Mouse (Mus musculus): ENCODE data around the gene Fbxw8. TPM values are rescaled to one million over a fixed set of nuclear protein-coding genes. Genes with fewer than 3 reads are reported as not detected.
A peak's percentile ranks its signal among the peaks of the same experiment; 100 is the strongest.

Gene Fbxw8
- polyA plus RNA-seq, 1 experiment from 2014 or later: 41.4 TPM

DNA sequence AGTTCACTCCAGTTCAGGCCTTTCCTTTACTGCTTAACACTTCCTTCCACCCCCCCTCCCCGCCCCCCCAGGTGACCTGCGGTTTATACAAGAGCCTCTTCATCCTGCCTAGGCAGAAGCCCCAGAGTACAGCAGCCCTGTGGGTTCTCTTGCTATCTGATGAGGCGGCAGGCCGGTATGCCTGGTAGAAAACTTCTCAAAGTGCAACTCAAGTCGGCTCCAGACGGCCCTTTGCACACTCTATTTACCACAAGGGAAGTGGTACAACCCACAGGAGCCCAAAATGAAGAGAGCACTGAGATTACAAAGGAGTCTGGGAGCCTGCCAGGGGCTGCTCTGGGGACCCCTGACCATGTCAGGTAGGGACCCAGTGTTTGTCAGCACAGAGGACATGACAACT lies 73.3 kb downstream of the Fbxw8 start:
- Histone ChIP-seq H3K9ac (replicated peaks) (no peak overlapping the region), H3K4me2 (replicated peaks) (no peak overlapping the region), H3K9me3 (no peaks in the 10 kb centered on the region), H3K4me3 (no peak overlapping the region), H3K27me3 (no peaks in the 10 kb centered on the region), H3K36me3 (peaks cover 5% of the 10 kb centered on the region; the same call in 1 of the 2 replicates), H3K27ac (replicated peaks) (no peak overlapping the region), H3K4me1 (peaks cover 86% of the 10 kb centered on the region)
- WGBS: 65% methylated on average over 6 of the region's 6 CpGs
- no peak for ATAC-seq (ENCODE audit: low FRiP score, low read depth)

DNA sequence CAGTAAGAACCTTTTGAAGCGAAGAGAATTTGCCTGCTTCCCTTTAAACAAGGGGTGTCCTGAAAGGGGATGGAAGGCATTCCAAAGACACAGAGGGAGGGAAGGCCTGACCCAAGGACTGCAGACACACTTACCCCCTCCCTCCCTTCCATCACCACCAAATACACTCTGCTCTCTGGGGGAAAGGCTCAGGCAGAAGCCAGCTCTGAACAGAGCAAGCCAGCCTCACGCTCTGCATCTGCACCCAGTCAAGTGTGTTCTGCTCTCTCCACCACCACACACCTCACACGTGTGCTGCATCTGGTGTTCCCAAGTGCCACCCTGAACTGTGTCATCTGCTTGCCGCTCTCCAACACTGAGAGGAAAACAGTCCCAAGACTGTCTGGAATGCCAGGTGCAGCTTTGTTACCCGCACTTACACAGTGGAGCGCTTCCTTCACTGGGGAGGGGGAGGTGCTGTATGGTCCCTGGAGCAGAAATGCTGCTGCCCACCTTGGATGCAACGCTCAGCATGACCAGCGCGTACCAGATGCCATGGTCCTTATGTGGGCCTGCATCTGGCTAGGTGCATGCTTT lies 73.8 kb downstream of the Fbxw8 start:
- H3K27me3 ChIP-seq: no peaks in the 10 kb centered on the region
- no peaks in the 10 kb centered on the region for H3K9me3 ChIP-seq
- H3K27ac ChIP-seq (replicated peaks): peak overlapping the region; percentile 75; the same call in 1 of the 2 replicates
- 82% methylated on average over 9 of the region's 9 CpGs for WGBS
- H3K36me3 ChIP-seq: peaks cover 10% of the 10 kb centered on the region
- H3K4me2 ChIP-seq (replicated peaks): no peak overlapping the region
- H3K4me3 ChIP-seq: no peak overlapping the region
- peaks cover 84% of the 10 kb centered on the region for H3K4me1 ChIP-seq
- H3K9ac ChIP-seq (replicated peaks): no peak overlapping the region
- ATAC-seq (ENCODE audit: low FRiP score, low read depth): no peak

DNA sequence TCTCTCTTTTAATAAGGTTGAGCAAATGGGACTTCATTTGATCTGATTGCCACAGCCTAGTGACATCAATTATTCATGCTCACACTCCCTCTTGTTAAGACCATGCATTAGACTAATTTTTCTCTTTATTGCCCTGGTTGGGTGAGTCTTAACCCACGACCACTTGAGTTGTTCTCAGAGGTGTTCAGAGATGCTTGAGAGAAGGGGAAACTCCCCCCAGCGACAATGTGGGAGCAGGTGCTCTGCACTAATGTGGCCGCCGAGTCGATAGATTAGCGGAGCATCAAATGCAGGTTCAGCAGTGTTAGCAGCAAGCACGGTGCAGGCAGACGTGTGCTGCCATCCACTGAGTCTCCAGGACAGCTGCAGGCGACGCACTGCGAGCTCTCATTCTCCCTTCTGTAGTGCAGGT lies 75.4 kb downstream of the Fbxw8 start:
- peak overlapping the region; percentile 75 for H3K27ac ChIP-seq (replicated peaks)
- peak overlapping the region; percentile 5 for H3K4me2 ChIP-seq (replicated peaks)
- no peaks in the 10 kb centered on the region for H3K9me3 ChIP-seq
- H3K4me1 ChIP-seq: peaks cover 77% of the 10 kb centered on the region
- no peaks in the 10 kb centered on the region for H3K27me3 ChIP-seq
- H3K9ac ChIP-seq (replicated peaks): no peak overlapping the region
- WGBS: 24% methylated on average over 11 of the region's 11 CpGs
- ATAC-seq (ENCODE audit: low FRiP score, low read depth): peak; percentile 82
- H3K36me3 ChIP-seq: peaks cover 25% of the 10 kb centered on the region
- no peak overlapping the region for H3K4me3 ChIP-seq

DNA sequence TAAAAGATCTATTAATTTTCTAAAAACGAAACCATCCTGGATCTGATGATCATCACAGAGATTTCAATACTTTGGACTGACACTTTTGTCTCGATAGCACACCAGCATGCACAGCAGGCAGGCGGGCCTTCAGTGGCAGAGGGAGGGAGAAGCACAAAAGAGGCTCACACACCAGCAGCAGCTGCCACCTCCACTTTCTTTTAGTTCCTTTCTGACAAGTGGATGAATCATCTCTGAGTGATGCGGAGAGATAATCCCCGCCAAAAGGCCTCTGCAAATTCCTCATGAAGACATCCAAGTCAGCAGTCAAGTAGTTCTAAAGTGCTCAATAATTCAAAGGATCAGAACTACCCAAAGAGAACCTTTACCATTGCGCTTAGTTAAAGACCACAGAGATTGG lies 75.9 kb downstream of the Fbxw8 start:
- H3K4me3 ChIP-seq: no peak overlapping the region
- WGBS: 28% methylated on average over 6 of the region's 6 CpGs
- H3K27me3 ChIP-seq: no peaks in the 10 kb centered on the region
- no peak overlapping the region for H3K9ac ChIP-seq (replicated peaks)
- peaks cover 30% of the 10 kb centered on the region for H3K36me3 ChIP-seq
- H3K9me3 ChIP-seq: no peaks in the 10 kb centered on the region
- ATAC-seq (ENCODE audit: low FRiP score, low read depth): no peak; the same call in 1 of the 2 replicates
- peak overlapping the region; percentile 75 for H3K27ac ChIP-seq (replicated peaks)
- H3K4me2 ChIP-seq (replicated peaks): peak overlapping the region; percentile 5
- peaks cover 73% of the 10 kb centered on the region for H3K4me1 ChIP-seq

DNA sequence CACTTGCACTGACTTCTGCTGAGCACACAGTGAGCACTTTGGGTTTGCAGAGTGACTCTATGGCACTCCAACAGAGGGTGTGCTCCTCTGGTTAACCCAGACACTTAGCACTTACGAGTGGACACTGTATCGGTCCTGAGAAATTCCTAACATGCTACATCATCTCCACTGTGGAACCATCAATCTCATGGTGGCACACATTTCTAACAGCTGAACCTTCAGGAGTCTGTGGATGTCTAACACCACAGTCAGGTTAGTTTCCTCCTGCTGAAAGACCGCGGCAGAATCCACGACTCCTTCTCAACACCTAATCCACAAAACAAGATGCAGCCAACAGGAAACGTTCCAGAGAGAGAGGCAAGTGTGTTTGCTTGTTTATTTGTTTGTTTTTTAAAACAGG lies 76.7 kb downstream of the Fbxw8 start:
- Histone ChIP-seq H3K9ac (replicated peaks) (no peak overlapping the region), H3K9me3 (no peaks in the 10 kb centered on the region), H3K4me1 (peaks cover 66% of the 10 kb centered on the region), H3K27ac (replicated peaks) (peak overlapping the region; percentile 75), H3K36me3 (peaks cover 37% of the 10 kb centered on the region), H3K27me3 (no peaks in the 10 kb centered on the region), H3K4me3 (no peak overlapping the region), H3K4me2 (replicated peaks) (no peak overlapping the region)
- no peak for ATAC-seq (ENCODE audit: low FRiP score, low read depth)
- 88% methylated on average over 6 of the region's 6 CpGs for WGBS

DNA sequence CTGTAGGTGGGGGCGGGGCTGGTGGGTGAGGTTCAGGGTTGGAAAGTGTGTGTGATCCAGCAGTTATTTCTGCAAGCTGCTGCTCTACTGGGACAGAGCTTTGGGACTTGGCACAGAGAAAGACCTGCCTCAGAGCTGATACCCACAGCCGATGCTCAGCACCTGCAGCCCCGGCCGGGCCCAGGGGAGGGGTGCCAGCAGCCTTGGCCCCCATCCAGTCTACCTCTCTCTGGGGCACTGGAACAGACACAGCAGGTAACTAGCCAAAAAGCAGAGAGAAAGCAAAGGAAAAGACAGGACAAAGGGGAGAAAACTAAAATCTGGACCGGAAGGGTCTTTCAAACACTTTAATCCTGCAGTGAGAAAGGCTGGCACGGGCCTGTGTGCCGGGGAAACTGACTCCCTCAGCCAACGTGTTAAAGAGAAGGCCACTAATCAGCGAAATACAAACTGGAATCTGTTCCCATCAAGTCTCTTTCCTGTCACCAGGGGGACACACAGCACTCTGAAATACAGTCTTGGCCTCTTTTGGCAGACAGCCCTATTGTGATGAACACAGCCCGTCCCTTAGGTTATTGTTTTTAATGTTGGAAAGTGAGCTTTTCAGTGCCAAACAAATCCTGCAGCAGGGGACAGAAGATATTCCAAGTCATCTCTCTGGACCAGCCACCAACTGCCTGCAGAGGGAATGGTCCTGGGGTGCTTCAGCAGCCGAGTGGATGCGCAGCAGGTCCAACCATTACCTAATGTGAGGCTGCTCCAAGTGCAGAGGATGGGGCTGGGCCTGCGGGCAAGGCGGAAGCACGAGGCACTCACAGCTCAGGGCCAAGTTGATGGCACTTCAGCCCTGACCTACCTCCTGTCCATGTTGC lies 78.3 kb downstream of the Fbxw8 start:
- peak overlapping the region; percentile 11; the same call in 1 of the 2 replicates for H3K27ac ChIP-seq (replicated peaks)

DNA sequence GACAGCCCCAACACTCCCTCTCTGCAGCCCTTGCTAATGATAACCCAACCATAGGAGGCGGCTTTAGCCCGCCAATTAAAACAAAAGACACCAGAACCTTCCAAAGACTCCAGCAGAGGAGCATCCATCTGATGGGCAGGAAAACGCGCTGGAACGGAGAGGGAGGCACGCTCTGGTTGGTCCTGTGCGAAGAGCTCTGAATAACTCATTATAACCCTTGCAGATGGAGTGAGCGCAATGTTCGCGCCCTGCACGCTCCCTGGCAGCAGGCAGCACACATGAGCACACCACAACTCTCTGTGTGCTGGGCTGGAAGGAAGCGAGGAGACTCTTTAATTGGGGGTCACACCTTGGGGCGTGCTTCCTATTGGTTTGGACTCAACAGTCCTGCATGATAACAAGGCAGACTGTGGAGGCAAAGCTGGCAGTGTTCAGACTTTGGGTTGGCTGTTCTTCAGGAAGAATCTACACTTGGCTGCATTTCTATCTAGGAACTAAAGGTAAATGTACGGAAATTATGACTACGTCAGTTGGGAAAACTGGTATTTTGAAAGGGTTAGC lies 82.0 kb downstream of the Fbxw8 start:
- Histone ChIP-seq H3K36me3 (peaks cover 58% of the 10 kb centered on the region), H3K27ac (replicated peaks) (peak overlapping the region; percentile 31; the same call in 1 of the 2 replicates), H3K9me3 (no peaks in the 10 kb centered on the region), H3K9ac (replicated peaks) (no peak overlapping the region), H3K4me3 (no peak overlapping the region), H3K4me2 (replicated peaks) (no peak overlapping the region), H3K27me3 (no peaks in the 10 kb centered on the region), H3K4me1 (peaks cover 23% of the 10 kb centered on the region)
- 81% methylated on average over 15 of the region's 15 CpGs for WGBS
- ATAC-seq (ENCODE audit: low FRiP score, low read depth): 0 out of 2 replicates have a peak, but pooled peaks have one; percentile 35

More for the DNA sequence above, 78.3 kb downstream of the Fbxw8 start:
- no peak for ATAC-seq (ENCODE audit: low FRiP score, low read depth)
- WGBS: 87% methylated on average over 15 of the region's 15 CpGs
- Histone ChIP-seq H3K27me3 (no peaks in the 10 kb centered on the region), H3K9ac (replicated peaks) (no peak overlapping the region; the same call in 1 of the 2 replicates), H3K4me1 (peaks cover 56% of the 10 kb centered on the region), H3K9me3 (no peaks in the 10 kb centered on the region), H3K4me2 (replicated peaks) (no peak overlapping the region), H3K36me3 (peaks cover 37% of the 10 kb centered on the region), H3K4me3 (no peak overlapping the region)

DNA sequence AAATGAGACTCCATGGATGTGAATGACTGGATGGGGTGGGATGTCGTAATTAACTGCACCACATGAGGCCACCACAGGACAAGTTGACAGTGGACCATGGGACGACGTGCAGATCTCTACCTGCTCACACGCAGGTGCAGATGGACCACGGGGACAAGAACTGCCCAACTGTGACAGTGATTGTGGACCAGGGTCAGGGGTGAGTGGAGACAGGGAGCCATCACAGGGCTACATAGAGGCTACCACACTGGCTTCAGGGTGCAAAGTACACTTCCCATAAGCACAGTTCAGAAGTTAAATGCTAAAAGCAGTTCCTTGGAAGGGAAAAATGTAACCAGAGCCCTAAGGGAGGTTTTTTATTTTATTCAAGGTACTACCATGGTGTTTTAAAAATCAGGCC lies 83.5 kb downstream of the Fbxw8 start:
- ATAC-seq (ENCODE audit: low FRiP score, low read depth): no peak
- Histone ChIP-seq H3K9ac (replicated peaks) (no peak overlapping the region), H3K4me3 (no peak overlapping the region), H3K36me3 (peaks cover 63% of the 10 kb centered on the region), H3K9me3 (no peaks in the 10 kb centered on the region), H3K4me1 (peaks cover 19% of the 10 kb centered on the region), H3K27ac (replicated peaks) (no peak overlapping the region), H3K27me3 (no peaks in the 10 kb centered on the region), H3K4me2 (replicated peaks) (no peak overlapping the region)
- 86% methylated on average over 5 of the region's 5 CpGs for WGBS

DNA sequence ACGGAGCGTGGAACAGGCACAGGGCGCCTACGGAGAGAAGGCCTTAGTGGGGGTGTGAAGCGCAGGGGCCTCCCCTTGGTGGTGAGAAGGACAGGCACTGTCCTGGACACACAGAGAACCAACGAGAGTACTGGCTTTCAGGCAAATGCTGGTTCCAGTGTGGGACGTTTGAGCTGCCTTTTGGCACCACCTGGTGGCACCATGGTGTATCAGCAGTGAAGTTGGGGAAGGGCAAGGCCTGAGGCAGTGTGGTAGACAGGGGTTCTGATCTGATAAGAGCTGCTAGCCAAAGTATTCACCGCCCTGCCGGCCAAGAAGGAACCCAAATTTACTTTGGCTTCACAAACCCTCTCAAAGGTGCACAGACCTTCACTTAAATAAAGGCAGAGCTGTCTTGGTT lies 85.9 kb downstream of the Fbxw8 start:
- no peak overlapping the region for H3K4me3 ChIP-seq
- H3K9me3 ChIP-seq: no peaks in the 10 kb centered on the region
- peaks cover 45% of the 10 kb centered on the region for H3K36me3 ChIP-seq
- peaks cover 27% of the 10 kb centered on the region for H3K4me1 ChIP-seq
- H3K27me3 ChIP-seq: no peaks in the 10 kb centered on the region
- no peak overlapping the region for H3K27ac ChIP-seq (replicated peaks)
- 44% methylated on average over 9 of the region's 9 CpGs for WGBS
- H3K4me2 ChIP-seq (replicated peaks): no peak overlapping the region
- H3K9ac ChIP-seq (replicated peaks): no peak overlapping the region; the same call in 1 of the 2 replicates
- peak; percentile 51 for ATAC-seq (ENCODE audit: low FRiP score, low read depth)

DNA sequence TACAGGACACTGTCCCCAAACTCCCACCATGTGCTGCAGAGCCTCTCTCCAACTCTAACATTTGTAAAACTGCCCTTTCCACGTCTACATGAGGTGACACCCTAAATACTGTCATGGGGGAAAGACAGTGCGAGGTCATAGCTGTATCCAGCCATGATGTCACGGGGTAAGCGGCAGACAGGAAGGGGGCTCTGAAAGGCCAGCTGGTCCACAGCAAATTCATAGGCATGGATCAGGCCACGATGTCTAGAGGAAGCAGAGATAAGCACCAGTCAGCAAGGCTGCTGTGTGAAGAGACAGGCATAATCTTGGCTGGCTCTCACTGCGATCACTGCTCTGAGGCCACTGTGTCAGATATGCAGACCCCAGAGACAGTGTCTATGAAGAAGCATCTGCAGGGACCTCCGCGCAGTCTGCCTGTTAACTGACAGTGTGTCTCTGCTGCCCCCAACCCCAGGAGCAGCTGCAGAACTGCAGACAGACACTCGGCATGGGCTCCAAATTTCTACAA lies 87.2 kb downstream of the Fbxw8 start:
- Histone ChIP-seq H3K27me3 (no peaks in the 10 kb centered on the region), H3K9ac (replicated peaks) (no peak overlapping the region), H3K4me1 (peaks cover 35% of the 10 kb centered on the region), H3K4me2 (replicated peaks) (no peak overlapping the region), H3K27ac (replicated peaks) (no peak overlapping the region), H3K9me3 (no peaks in the 10 kb centered on the region), H3K36me3 (peaks cover 38% of the 10 kb centered on the region), H3K4me3 (no peak overlapping the region)
- 95% methylated on average over 9 of the region's 9 CpGs for WGBS
- no peak for ATAC-seq (ENCODE audit: low FRiP score, low read depth)

DNA sequence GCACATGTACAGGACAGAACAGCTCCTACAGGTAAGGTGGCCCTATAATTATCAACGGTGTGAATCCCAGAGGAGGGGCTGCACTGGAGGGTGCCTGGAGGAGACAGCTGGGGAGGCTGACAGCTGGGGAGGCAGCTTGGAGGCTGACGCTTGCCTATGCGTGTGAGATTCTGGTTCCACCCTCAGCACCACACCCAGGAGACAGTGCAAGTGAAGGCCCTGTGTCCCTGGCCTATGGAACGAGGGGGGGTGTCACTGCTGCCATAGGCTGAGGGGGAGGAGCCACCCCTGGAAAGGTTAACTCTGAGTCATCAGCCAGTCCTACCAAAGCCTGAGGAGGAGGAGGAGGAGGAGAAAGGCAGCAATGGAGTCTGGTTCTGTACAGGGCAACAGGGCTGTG lies 87.7 kb downstream of the Fbxw8 start:
- peaks cover 36% of the 10 kb centered on the region for H3K4me1 ChIP-seq
- H3K36me3 ChIP-seq: peaks cover 38% of the 10 kb centered on the region
- no peak overlapping the region for H3K4me3 ChIP-seq
- no peak for ATAC-seq (ENCODE audit: low FRiP score, low read depth)
- no peaks in the 10 kb centered on the region for H3K27me3 ChIP-seq
- no peak overlapping the region for H3K4me2 ChIP-seq (replicated peaks)
- 82% methylated on average over 4 of the region's 4 CpGs for whole genome bisulfite sequencing
- H3K9ac ChIP-seq (replicated peaks): no peak overlapping the region
- H3K27ac ChIP-seq (replicated peaks): no peak overlapping the region
- H3K9me3 ChIP-seq: no peaks in the 10 kb centered on the region

DNA sequence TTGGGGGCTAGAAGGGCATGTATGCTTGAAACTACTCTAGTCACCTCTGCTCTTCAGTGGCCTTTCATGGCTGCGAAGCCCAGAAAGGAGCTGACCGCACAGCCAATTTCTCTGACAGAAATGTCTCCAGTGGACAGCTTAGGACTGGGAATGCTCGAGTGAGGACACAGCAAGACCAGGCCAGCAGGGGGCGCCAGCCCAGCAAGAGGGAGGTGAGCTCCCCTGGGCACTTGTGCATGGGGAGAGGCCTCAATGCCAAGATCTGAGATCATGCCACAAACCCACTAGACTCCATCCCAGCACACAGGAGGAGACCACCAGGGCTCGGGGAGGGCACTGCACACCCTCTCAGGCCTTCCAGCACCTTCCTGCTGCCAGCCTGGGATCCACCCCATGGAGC lies 88.4 kb downstream of the Fbxw8 start:
- Histone ChIP-seq H3K27me3 (no peaks in the 10 kb centered on the region), H3K9ac (replicated peaks) (no peak overlapping the region), H3K4me2 (replicated peaks) (no peak overlapping the region), H3K9me3 (no peaks in the 10 kb centered on the region), H3K4me1 (peaks cover 36% of the 10 kb centered on the region), H3K27ac (replicated peaks) (0 out of 2 replicates have a peak overlapping the region, but pooled peaks have one; percentile 42), H3K4me3 (no peak overlapping the region), H3K36me3 (peaks cover 38% of the 10 kb centered on the region)
- ATAC-seq (ENCODE audit: low FRiP score, low read depth): no peak
- WGBS: 55% methylated on average over 5 of the region's 5 CpGs
